Mouse (Mus musculus) MEL (cell line): Measurements from ENCODE around the gene Slc25a21.

Experiments used
- BHLHE40 ChIP-seq: IDR thresholded peaks from 2 replicates; pipeline ENCODE4 v1.6.1; 2012; ENCODE audit warnings: low read depth, mild to moderate bottlenecking, inconsistent platforms, low read length, improper control_type of control experiment, borderline replicate concordance
- CTCF ChIP-seq, 3 experiments: IDR thresholded peaks in 2 of 3; conservative IDR thresholded peaks in 1 of 3; 2 replicates each; pipeline ENCODE4 v1.5.1; 2011 to 2012; ENCODE audit warnings: low read length in 3 of 3, low read depth in 2 of 3, mild to moderate bottlenecking in 2 of 3, improper control_type of control experiment in 1 of 3, inconsistent platforms in 1 of 3, mixed read lengths in 1 of 3, moderate library complexity in 1 of 3; ENCODE audit not compliant: control insufficient read depth in 1 of 3, insufficient read depth in 1 of 3, poor library complexity in 1 of 3, severe bottlenecking in 1 of 3
- E2F4 ChIP-seq: IDR thresholded peaks from 2 replicates; pipeline ENCODE4 v1.6.1; 2011; ENCODE audit warnings: low read depth, low read length, improper control_type of control experiment, borderline replicate concordance
- EP300 ChIP-seq, 2 experiments: IDR thresholded peaks; 2 replicates each; pipeline ENCODE4 v1.6.1; 2011; ENCODE audit warnings: improper control_type of control experiment in 2 of 2, low read length in 2 of 2, low read depth in 1 of 2, mild to moderate bottlenecking in 1 of 2
- GATA1 ChIP-seq: IDR thresholded peaks from 2 replicates; pipeline ENCODE4 v1.6.1; 2011; ENCODE audit warnings: low read depth, low read length, improper control_type of control experiment
- KAT2A ChIP-seq: conservative IDR thresholded peaks from 2 replicates; pipeline ENCODE4 v1.6.1; 2012; ENCODE audit warnings: low read depth, low read length, improper control_type of control experiment, inconsistent platforms
- MAZ ChIP-seq: IDR thresholded peaks from 2 replicates; pipeline ENCODE4 v1.6.1; 2012; ENCODE audit warnings: low read depth, mild to moderate bottlenecking, inconsistent platforms, low read length, improper control_type of control experiment
- MEF2A ChIP-seq: IDR thresholded peaks from 2 replicates; pipeline ENCODE4 v1.6.1; 2014; ENCODE audit warnings: low read depth, mild to moderate bottlenecking, inconsistent platforms, low read length, improper control_type of control experiment; ENCODE audit not compliant: poor library complexity, insufficient replicate concordance, severe bottlenecking; ENCODE audit errors: extremely low read depth
- MXI1 ChIP-seq: IDR thresholded peaks from 2 replicates; pipeline ENCODE4 v1.6.1; 2011; ENCODE audit warnings: mild to moderate bottlenecking, low read depth, low read length, improper control_type of control experiment
- NELFE ChIP-seq: IDR thresholded peaks from 2 replicates; pipeline ENCODE4 v1.6.1; 2011; ENCODE audit warnings: low read depth, low read length, improper control_type of control experiment
- POLR2A ChIP-seq, 2 experiments: IDR thresholded peaks; 2 replicates each; pipeline ENCODE4 v1.6.1; 2011 to 2012; ENCODE audit warnings: low read length in 2 of 2, mild to moderate bottlenecking in 2 of 2, control low read depth in 1 of 2, improper control_type of control experiment in 1 of 2, low read depth in 1 of 2, moderate library complexity in 1 of 2; ENCODE audit not compliant: control insufficient read depth in 1 of 2, insufficient read depth in 1 of 2, poor library complexity in 1 of 2
- TCF12 ChIP-seq: IDR thresholded peaks from 2 replicates; pipeline ENCODE4 v1.6.1; 2014; ENCODE audit warnings: low read depth, mild to moderate bottlenecking, inconsistent platforms, low read length, improper control_type of control experiment, moderate library complexity
- USF1 ChIP-seq: IDR thresholded peaks from 2 replicates; pipeline ENCODE4 v1.6.1; 2014; ENCODE audit warnings: low read depth, mild to moderate bottlenecking, inconsistent platforms, low read length, improper control_type of control experiment, moderate library complexity

- TF ChIP-seq CTCF (IDR thresholded peaks at IDR 0.05 in 2 of 3, conservative IDR thresholded peaks at IDR 0.05 in 1 of 3; ENCODE audit: control insufficient read depth in 1 of 3, insufficient read depth in 1 of 3, low read depth in 2 of 3, low read length in 3 of 3, poor library complexity in 1 of 3, severe bottlenecking in 1 of 3) (no peak), BHLHE40 (no peak), POLR2A (IDR thresholded peaks at IDR 0.05; ENCODE audit: control insufficient read depth in 1 of 2, insufficient read depth in 1 of 2, low read depth in 1 of 2, low read length in 2 of 2, poor library complexity in 1 of 2) (no peak), EP300 (IDR thresholded peaks at IDR 0.05; ENCODE audit: low read depth in 1 of 2, low read length in 2 of 2) (no peak), MAZ (no peak), MXI1 (no peak), TCF12 (no peak), USF1 (no peak), MEF2A (no peak), KAT2A (no peak), GATA1 (no peak), NELFE (no peak), E2F4 (no peak)
These were observed 479.1 kb downstream of the Slc25a21 start for GRCm38 (mm10) chr12:56717971-56718706.
